8 mouse cellular contexts compared by ENCODE assay signal in the genomic region with DNA sequence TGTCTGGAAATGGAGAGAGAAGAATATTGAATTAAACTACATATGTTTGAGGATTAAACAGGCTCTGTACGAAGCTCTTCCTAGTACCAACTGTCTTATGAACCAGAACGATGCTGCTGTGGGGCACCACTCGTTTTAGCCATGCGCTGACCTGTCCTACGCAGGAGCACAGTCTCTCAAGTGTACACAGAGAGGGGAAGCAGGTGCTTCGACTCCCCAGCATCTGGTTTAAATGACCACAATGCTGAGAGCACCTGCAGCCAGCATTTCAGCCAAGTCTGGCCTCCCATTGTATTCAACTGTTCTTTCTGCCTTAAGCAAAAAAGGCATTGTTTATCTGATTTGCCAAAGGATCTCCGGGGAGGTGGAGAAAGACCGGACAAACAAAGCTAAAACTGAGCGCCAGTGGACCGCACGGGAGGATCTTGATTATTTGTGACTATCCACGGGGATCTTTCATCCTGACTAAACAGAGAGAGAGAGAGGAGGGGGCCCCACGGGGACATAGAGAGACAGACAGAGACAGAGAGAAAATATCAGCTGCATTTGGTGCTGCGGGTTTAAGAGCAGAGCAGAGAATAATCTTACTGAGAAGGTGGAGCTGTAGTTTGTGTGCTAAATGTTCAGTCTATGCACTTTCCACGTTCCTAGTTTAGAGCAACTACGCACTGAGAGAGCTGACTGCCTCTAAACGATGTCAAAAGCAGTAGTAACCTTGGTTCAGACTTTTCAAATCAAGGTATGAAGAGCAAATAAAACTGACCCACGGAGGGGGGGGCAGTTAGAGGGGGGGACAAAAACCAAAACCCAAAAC.
A peak's percentile ranks its signal among the peaks of the same experiment; 100 is the strongest.
DNase-seq lines count a peak whose midpoint lies in the region; ATAC-seq lines count a peak whose summit lies in the region.

No protein-coding gene starts in this region.

- no peak overlapping the region for H3K27ac ChIP-seq in heart, embryonic 12.5 days (ENCODE audit: poor library complexity, severe bottlenecking)
- no peak overlapping the region for H3K27ac ChIP-seq in limb, embryonic 11.5 days (replicated peaks; ENCODE audit: low read depth, low read length)
- H3K27ac ChIP-seq in midbrain, embryonic 16.5 days (ENCODE audit: low read length): peak overlapping the region; percentile 69

- H3K27me3 ChIP-seq in heart, embryonic 12.5 days (replicated peaks): 0 out of 2 replicates have a peak, but pooled peaks cover 3% of the 10 kb centered on the region
- H3K27me3 ChIP-seq in limb, embryonic 11.5 days (ENCODE audit: control insufficient read depth, insufficient read depth, low read length): no peaks in the 10 kb centered on the region
- H3K27me3 ChIP-seq in midbrain, embryonic 16.5 days (ENCODE audit: control insufficient read depth, insufficient read depth, low read depth, low read length): no peaks in the 10 kb centered on the region

- 51% methylated on average over 18 of the region's 18 CpGs for WGBS in heart, embryonic 12.5 days
- WGBS in limb, embryonic 11.5 days: 45% methylated on average over 18 of the region's 18 CpGs
- 4% methylated on average over 18 of the region's 18 CpGs for whole genome bisulfite sequencing in midbrain, embryonic 16.5 days

- H3K36me3 ChIP-seq in heart, embryonic 12.5 days: no peaks in the 10 kb centered on the region
- H3K36me3 ChIP-seq in limb, embryonic 11.5 days (ENCODE audit: control insufficient read depth, insufficient read depth, low read length): no peaks in the 10 kb centered on the region
- no peaks in the 10 kb centered on the region for H3K36me3 ChIP-seq in midbrain, embryonic 16.5 days (ENCODE audit: control insufficient read depth, insufficient read depth, low read length)

- H3K9ac ChIP-seq in heart, embryonic 12.5 days: no peak overlapping the region
- H3K9ac ChIP-seq in limb, embryonic 11.5 days (ENCODE audit: low read length): 0 out of 2 replicates have a peak overlapping the region, but pooled peaks have one; percentile 2
- peak overlapping the region; percentile 63 for H3K9ac ChIP-seq in midbrain, embryonic 16.5 days (ENCODE audit: low read depth, low read length)

- no peaks in the 10 kb centered on the region for H3K9me3 ChIP-seq in heart, embryonic 12.5 days (replicated peaks)
- H3K9me3 ChIP-seq in limb, embryonic 11.5 days (ENCODE audit: control insufficient read depth, low read length): no peaks in the 10 kb centered on the region
- H3K9me3 ChIP-seq in midbrain, embryonic 16.5 days (replicated peaks; ENCODE audit: control insufficient read depth, low read length, poor library complexity, severe bottlenecking): no peaks in the 10 kb centered on the region

- DNase-seq in adrenal gland, postnatal 10 days: peak; percentile 24
- DNase-seq in adrenal gland, postnatal 4 days (ENCODE audit: low spot score in 2 of 2): no peak
- DNase-seq in Muller cell, postnatal 12 days (ENCODE audit: inconsistent ontology term): peak; percentile 52
- no peak for DNase-seq in limb, embryonic 11.5 days (ENCODE audit: low spot score)
- DNase-seq in urinary bladder, postnatal 36 days (ENCODE audit: low spot score in 2 of 2): no peak
- no peak for DNase-seq in frontal cortex, postnatal 10 days (ENCODE audit: low spot score in 2 of 2)

- H3K4me2 ChIP-seq in heart, embryonic 12.5 days: peak overlapping the region; percentile 63
- peak overlapping the region; percentile 32 for H3K4me2 ChIP-seq in limb, embryonic 11.5 days (ENCODE audit: low read depth, severe bottlenecking)
- peak overlapping the region; percentile 71 for H3K4me2 ChIP-seq in midbrain, embryonic 16.5 days (ENCODE audit: low read length)

- peak overlapping the region; percentile 22 for H3K4me3 ChIP-seq in heart, embryonic 12.5 days
- H3K4me3 ChIP-seq in limb, embryonic 11.5 days (ENCODE audit: low read depth, low read length): no peak overlapping the region
- H3K4me3 ChIP-seq in midbrain, embryonic 16.5 days (ENCODE audit: low read depth, low read length): peak overlapping the region; percentile 42

- peaks cover 19% of the 10 kb centered on the region for H3K4me1 ChIP-seq in heart, embryonic 12.5 days (replicated peaks)
- H3K4me1 ChIP-seq in limb, embryonic 11.5 days (ENCODE audit: control insufficient read depth, insufficient read depth, low read length): peaks cover 16% of the 10 kb centered on the region
- H3K4me1 ChIP-seq in midbrain, embryonic 16.5 days (ENCODE audit: control insufficient read depth, insufficient read depth, low read length): peaks cover 16% of the 10 kb centered on the region

- ATAC-seq in heart, embryonic 12.5 days (ENCODE audit: insufficient number of reproducible peaks, low FRiP score): no peak
- ATAC-seq in limb, embryonic 11.5 days (ENCODE audit: insufficient number of reproducible peaks, low FRiP score, low TSS enrichment, low read depth): no peak
- ATAC-seq in midbrain, embryonic 16.5 days: peak; percentile 66

Comparison
In these comparisons a context has a peak if more than half of its experiments do, and no peak if none do; other contexts are left out.
1. DNase-seq: peak in adrenal gland, postnatal 10 days (single experiment) and Muller cell, postnatal 12 days (single experiment); none in adrenal gland, postnatal 4 days (0 of 2), limb, embryonic 11.5 days (single experiment), urinary bladder, postnatal 36 days (0 of 2) and frontal cortex, postnatal 10 days (0 of 2).
2. Peak in every context shown above with its lines, with median percentiles within 50 percentile points of each other: H3K4me2 ChIP-seq.